9 mouse cellular contexts compared by ENCODE assay signal in the genomic region with DNA sequence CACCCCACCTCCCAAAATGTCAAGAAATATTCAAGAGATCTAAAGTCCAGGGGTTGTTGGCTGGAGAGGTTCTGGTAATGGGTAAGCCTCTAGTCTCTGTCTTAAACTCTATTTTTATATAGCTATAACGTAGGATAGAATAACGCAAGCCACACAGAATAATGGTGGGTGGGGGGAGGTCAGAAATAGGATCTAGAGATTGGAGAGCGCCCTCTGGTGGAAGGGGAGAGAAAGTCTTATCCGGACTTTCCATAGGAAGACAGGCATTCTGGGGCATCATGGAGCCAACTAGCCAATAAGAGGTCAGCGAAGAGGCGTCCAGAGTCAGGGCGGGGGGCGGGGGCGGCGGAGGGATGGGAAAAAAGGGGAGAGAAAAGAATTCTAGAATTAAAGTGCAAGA.
DNase-seq lines count a peak whose midpoint lies in the region; ATAC-seq and TF ChIP-seq lines count a peak whose summit lies in the region.
"Had no signal": no experiment of that assay in that cellular context is flagged by ENCODE, and none has a peak within 500 bp of the region (broad histone marks: within the 10 kb centered on the region; RNA-seq: fewer than 3 reads in every experiment).

No protein-coding gene starts in this region.

- intact Hi-C loops in gastrocnemius, adult 2 months (cut with DNase I), result loop anchor here (2.0 kb wide), 1 partner anchor 123 kb away; no protein-coding TSS in a partner anchor
- intact Hi-C loops in gastrocnemius, postnatal 36 days (cut with DNase I), result loop anchor here (2.0 kb wide), 1 partner anchor 123 kb away; no protein-coding TSS in a partner anchor

- H3K4me1 ChIP-seq in lung, adult 2 months (ENCODE audit: control insufficient read depth, insufficient read depth, low read length), result no peaks in the 10 kb centered on the region

- no peak overlapping the region for H3K4me3 ChIP-seq in gastrocnemius, adult 2 months
- no peak overlapping the region for H3K4me3 ChIP-seq in lung, adult 2 months (replicated peaks; ENCODE audit: extremely low read depth, low read depth, low read length)
- H3K4me3 ChIP-seq: midbrain, embryonic 12.5 days had no signal

- TF ChIP-seq CTCF in gastrocnemius, adult 2 months (IDR thresholded peaks at IDR 0.05), result peak; percentile 67
- peak; percentile 28; the same call in 1 of the 2 replicates for TF ChIP-seq CTCF in lung, adult 2 months (IDR thresholded peaks at IDR 0.05; ENCODE audit: insufficient read depth, low read length)

- WGBS in lung, adult 2 months, result 70% methylated on average over 10 of the region's 10 CpGs

- no peak for ATAC-seq in megakaryocyte, adult 5-6 weeks (ENCODE audit: poor library complexity, severe bottlenecking)

- DNase-seq in gastrocnemius, adult 2 months, result peak; percentile 27
- DNase-seq in gastrocnemius, postnatal 36 days, result no peak
- DNase-seq in lung, adult 2 months, result peak; percentile 14
- DNase-seq in lung, postnatal 4 days, result no peak
- peak; percentile 66 for DNase-seq in ZHBTc4 (ENCODE audit: low read depth, low spot score)
- DNase-seq in splenic B cell, adult 2 months (ENCODE audit: low read depth, low spot score), result peak; percentile 30
- DNase-seq in embryo, embryonic 11 days, result no peak

- TF ChIP-seq POLR2A in lung, adult 2 months (IDR thresholded peaks at IDR 0.05; ENCODE audit: borderline replicate concordance, extremely low read depth, low read depth, low read length), result no peak

- H3K27me3 ChIP-seq in splenic B cell, adult 2 months (ENCODE audit: control insufficient read depth, insufficient read depth, low read length, poor library complexity, severe bottlenecking), result 0 out of 2 replicates have a peak, but pooled peaks cover 2% of the 10 kb centered on the region
- H3K27me3 ChIP-seq: midbrain, embryonic 12.5 days had no signal

- H3K36me3 ChIP-seq in splenic B cell, adult 2 months (ENCODE audit: control insufficient read depth, insufficient read depth, low read length, poor library complexity, severe bottlenecking), result no peaks in the 10 kb centered on the region
- H3K36me3 ChIP-seq: midbrain, embryonic 12.5 days had no signal

- H3K27ac ChIP-seq in gastrocnemius, adult 2 months, result no peak overlapping the region
- H3K27ac ChIP-seq: midbrain, embryonic 12.5 days had no signal

Comparison
In these comparisons a context has a peak if more than half of its experiments do, and no peak if none do; other contexts are left out.
1. DNase-seq: peak in gastrocnemius, adult 2 months (single experiment), lung, adult 2 months (single experiment), ZHBTc4 (single experiment) and splenic B cell, adult 2 months (single experiment); none in gastrocnemius, postnatal 36 days (0 of 2), lung, postnatal 4 days (0 of 2) and embryo, embryonic 11 days (single experiment).